Mouse (Mus musculus) embryonic fibroblast, embryonic 13.5 days (primary cell): ENCODE measurements around the gene Cd7.

Experiments
- CTCF ChIP-seq: IDR thresholded peaks from 2 replicates; pipeline ENCODE4 v1.5.1; 2011; ENCODE audit warnings: mild to moderate bottlenecking, control low read depth, low read length, moderate library complexity, borderline replicate concordance; ENCODE audit not compliant: insufficient read depth
- POLR2A ChIP-seq: IDR thresholded peaks from 2 replicates; pipeline ENCODE4 v1.6.1; 2011; ENCODE audit warnings: low read depth, mild to moderate bottlenecking, control low read depth, low read length, moderate library complexity

DNA sequence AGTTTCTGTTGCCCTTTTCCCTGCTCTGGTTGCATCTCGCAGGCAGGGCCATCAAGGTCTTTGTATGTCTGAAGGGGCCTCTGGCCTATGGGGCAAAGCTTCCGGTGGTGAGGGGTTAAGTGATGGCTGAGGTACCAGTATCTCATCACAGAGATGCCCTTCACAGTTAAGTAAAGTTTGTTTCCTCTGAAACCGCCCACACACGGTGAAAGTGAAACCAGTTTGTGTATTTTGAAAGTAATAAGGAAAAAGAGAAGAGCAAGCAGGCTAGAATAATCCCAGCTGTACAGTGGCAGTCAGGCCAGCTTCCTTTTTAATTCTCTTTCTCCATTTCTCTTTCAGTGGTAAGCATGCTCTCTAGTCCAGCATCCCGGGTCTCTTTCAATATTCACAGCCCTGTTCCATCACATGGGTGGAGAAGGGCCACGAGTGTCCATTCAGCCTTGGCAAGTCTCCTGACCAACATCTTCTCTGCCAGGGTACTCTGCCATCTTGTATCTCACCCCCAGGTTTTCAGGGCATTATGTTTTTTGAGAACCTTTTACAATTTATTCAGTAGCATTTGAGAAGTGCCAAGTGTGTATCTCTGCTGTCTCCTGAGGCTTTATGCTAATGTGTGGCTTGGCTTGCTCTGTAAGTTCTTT, 43.8 kb upstream of the Cd7 start:
- no peak for TF ChIP-seq CTCF
- no peak for TF ChIP-seq POLR2A
